Mouse (Mus musculus) adrenal gland, adult 10 weeks (tissue): ENCODE measurements around the gene Asz1. TPM values are rescaled to one million over a fixed set of nuclear protein-coding genes. Genes with fewer than 3 reads are reported as not detected.

ENCODE experiments used
- polyA plus RNA-seq: library from polyadenylated mRNA; stranded (reverse); fragments of 350-450 nt; fragmentation: Illumina TruSeq; extraction: RNeasy Lipid Tissue Mini Kit (QIAGEN cat#74804); gene quantifications from one replicate; pipeline ENCODE4 v1.2.3, GENCODE M21; 2014; ENCODE audit warnings: low read depth, low replicate concordance

Asz1 gene
- polyA plus RNA-seq, result not detected

DNA sequence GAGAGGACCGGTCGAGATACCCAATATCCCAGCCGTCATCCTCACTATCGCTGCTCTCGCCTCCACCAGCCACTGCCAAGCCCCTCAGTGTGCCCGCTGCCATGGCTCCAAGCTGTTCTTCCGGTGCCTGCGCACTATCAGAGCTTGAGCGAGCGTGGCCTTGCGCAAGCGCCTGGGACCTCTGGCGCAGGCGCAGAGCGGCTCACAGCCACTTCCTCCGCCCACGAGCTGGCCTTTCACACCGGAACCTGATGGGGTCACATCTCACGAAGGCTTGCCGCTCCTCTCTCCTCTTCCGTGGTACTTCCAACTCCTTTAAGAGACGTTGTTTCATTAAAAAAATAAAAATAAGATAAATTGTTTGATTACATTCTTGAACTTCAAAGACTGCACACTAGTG lies at the start of gene Asz1:
Gene Asz1, minus strand, starts transcription at position 128 of the 400 bp plus-strand sequence.

DNA sequence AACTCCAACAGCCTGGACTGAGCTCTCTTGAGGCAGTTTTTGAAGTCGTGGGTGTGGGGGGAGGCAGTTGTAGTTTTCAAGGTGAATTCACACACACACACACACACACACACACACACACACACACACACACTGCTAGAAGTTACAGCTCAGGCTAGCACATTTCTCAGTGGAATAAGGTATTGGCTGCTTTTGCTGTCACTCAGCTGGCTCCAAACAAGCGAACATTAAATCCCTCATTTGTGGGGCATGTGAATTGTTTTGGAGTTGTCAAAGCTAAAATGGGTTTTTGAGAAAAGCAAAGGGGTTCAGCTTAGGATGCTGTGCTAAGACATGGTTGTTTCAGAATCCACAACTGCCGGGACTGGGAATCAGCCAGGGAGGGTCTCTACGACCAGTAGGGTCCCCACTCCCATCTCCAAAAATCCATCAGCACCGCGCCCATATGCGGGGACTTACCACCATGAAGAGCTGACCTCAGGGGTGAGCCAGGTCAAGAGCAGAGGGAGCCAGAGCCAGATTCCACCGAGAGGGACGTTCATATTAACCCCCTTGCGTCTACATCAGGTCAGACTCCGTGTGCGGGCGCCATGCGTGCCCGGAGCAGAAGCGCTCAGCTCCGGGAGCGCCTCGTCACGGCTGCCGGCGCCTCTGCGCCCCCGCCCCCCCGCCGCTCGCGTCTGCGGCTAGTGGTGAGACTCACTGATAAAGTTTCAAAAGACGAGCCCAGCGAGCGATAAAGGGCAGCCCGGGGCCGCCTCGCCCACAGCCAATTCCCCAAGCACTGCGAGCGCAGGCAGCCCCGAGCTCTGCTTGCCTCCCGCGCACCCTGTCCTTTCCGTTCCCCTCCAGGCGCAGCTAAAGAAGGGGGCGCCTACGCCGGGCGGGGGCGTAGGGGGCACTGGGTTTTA lies 78.9 kb downstream of the Asz1 start, which contains the start of gene Wnt2:
Gene Wnt2, minus strand, starts transcription at position 840 of the 911 bp plus-strand sequence.

Other genes with a start within 250 kb of the Asz1 start
- gene Wnt2, start 78.5 kb downstream of the Asz1 start, polyA plus RNA-seq, result not detected
- gene Cftr, start 61.6 kb upstream of the Asz1 start, polyA plus RNA-seq, result 0.12 TPM